Mouse (Mus musculus) forebrain, embryonic 11.5 days (tissue): ENCODE data around the gene Meis1. TPM values are rescaled to one million over a fixed set of nuclear protein-coding genes. Genes with fewer than 3 reads are reported as not detected.

ENCODE experiments used
- ATAC-seq: fragments of 200-750 bp; cut with Nextera tagmentation; replicated peaks from 2 replicates; pipeline ENCODE4 v1.8.0; 2017; ENCODE audit warnings: moderate TSS enrichment; ENCODE audit not compliant: low FRiP score
- DNase-seq: peaks from one replicate; pipeline ENCODE4 v3.0.0-alpha.2; 2017; ENCODE audit warnings: low spot score
- H3K27ac ChIP-seq: fragments of 300-500 bp; sonication (generic); 2 replicates; pipeline ENCODE4 v1.5.1; 2014; ENCODE audit warnings: low read depth, low read length
- H3K27me3 ChIP-seq: fragments of 300-500 bp; sonication (generic); 2 replicates; pipeline ENCODE4 v1.6.1; 2014; ENCODE audit warnings: mild to moderate bottlenecking, low read length, mixed read lengths; ENCODE audit not compliant: control insufficient read depth, insufficient read depth
- H3K36me3 ChIP-seq: fragments of 300-500 bp; sonication (generic); 2 replicates; pipeline ENCODE4 v1.6.1; 2014; ENCODE audit warnings: mild to moderate bottlenecking, low read length, moderate library complexity, mixed read lengths; ENCODE audit not compliant: control insufficient read depth, insufficient read depth
- H3K4me1 ChIP-seq: fragments of 300-500 bp; sonication (generic); replicated peaks from 2 replicates; pipeline ENCODE4 v1.6.1; 2014; ENCODE audit warnings: low read length, mixed read lengths; ENCODE audit not compliant: control insufficient read depth, insufficient read depth
- H3K4me2 ChIP-seq: fragments of 300-500 bp; sonication (generic); 2 replicates; pipeline ENCODE4 v1.6.1; 2014; ENCODE audit warnings: low read depth, mild to moderate bottlenecking, low read length, moderate library complexity, mixed read lengths; ENCODE audit not compliant: severe bottlenecking
- H3K4me3 ChIP-seq: fragments of 300-500 bp; sonication (generic); 2 replicates; pipeline ENCODE4 v1.5.1; 2014; ENCODE audit warnings: low read depth, low read length
- H3K9ac ChIP-seq: fragments of 300-500 bp; sonication (generic); 2 replicates; pipeline ENCODE4 v1.6.1; 2014; ENCODE audit warnings: low read length
- H3K9me3 ChIP-seq: fragments of 300-500 bp; sonication (generic); 2 replicates; pipeline ENCODE4 v1.6.1; 2016; ENCODE audit warnings: low read length, mixed read lengths; ENCODE audit not compliant: control insufficient read depth
- WGBS: fragments of 180-500 bp; shearing (Covaris S2); extraction: QIAGEN DNeasy Blood & Tissue Kit; methylation state at CpG from one replicate; pipeline ENCODE4 v1.1.7; 2014; 5-methylcytosine and 5-hydroxymethylcytosine counted together
- polyA plus RNA-seq: library from polyadenylated mRNA; unstranded; fragments of >200 nt; fragmentation: Nextera tagmentation; extraction: Ambion mirVana; gene quantifications from 2 replicates; pipeline ENCODE4 v1.2.1, GENCODE M21; 2014

Gene Meis1
- polyA plus RNA-seq, 1 experiment from 2014 or later, result 29.9 TPM

GRCm38 (mm10) chr11:18954852-18955251, 63.9 kb downstream of the Meis1 start:
- H3K36me3 ChIP-seq, result no peaks in the 10 kb centered on the region
- H3K4me2 ChIP-seq, result no peak overlapping the region
- H3K4me3 ChIP-seq, result no peak overlapping the region
- DNase-seq (no peak), ATAC-seq (peak; percentile 64; the same call in 1 of the 2 replicates)
- H3K4me1 ChIP-seq, result peaks cover 5% of the 10 kb centered on the region; the same call in 1 of the 2 replicates
- no peaks in the 10 kb centered on the region for H3K27me3 ChIP-seq
- no peak overlapping the region for H3K27ac ChIP-seq
- no peaks in the 10 kb centered on the region for H3K9me3 ChIP-seq
- no peak overlapping the region for H3K9ac ChIP-seq
- WGBS, result 65% methylated on average over 2 of the region's 2 CpGs

DNA sequence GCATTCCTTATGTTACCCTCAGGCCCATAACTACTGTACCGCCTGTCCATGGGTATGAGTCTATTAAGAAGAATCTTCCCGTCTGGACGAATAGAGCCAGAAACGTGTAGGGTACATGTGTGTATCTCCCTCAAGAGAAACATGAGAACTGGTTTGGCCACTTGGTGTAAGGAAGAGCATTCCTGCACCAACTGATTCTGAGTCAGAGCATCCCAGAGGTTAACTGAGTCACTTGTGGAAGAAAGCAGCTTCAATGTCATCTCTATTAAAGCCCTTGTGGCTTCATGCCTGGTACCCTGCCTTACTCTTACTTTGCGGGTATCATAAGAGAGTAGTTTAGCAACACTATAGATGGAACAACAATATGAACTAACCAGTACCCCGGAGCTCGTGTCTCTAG, 64.9 kb downstream of the Meis1 start:
- ATAC-seq, result no peak
- H3K9me3 ChIP-seq, result no peaks in the 10 kb centered on the region
- peaks cover 5% of the 10 kb centered on the region; the same call in 1 of the 2 replicates for H3K4me1 ChIP-seq
- no peak overlapping the region for H3K27ac ChIP-seq
- H3K4me3 ChIP-seq, result no peak overlapping the region
- no peak overlapping the region for H3K9ac ChIP-seq
- no peaks in the 10 kb centered on the region for H3K36me3 ChIP-seq
- no peak overlapping the region for H3K4me2 ChIP-seq
- WGBS, result 91% methylated on average over 7 of the region's 7 CpGs
- no peak for DNase-seq
- no peaks in the 10 kb centered on the region for H3K27me3 ChIP-seq

- H3K4me3 ChIP-seq, result no peak overlapping the region
- no peak overlapping the region for H3K4me2 ChIP-seq
- no peak for DNase-seq
- no peak overlapping the region for H3K27ac ChIP-seq
- no peaks in the 10 kb centered on the region for H3K27me3 ChIP-seq
- no peaks in the 10 kb centered on the region for H3K9me3 ChIP-seq
- no peak for ATAC-seq
- WGBS, result 94% methylated on average over 13 of the region's 13 CpGs
- no peak overlapping the region for H3K9ac ChIP-seq
- peaks cover 10% of the 10 kb centered on the region for H3K4me1 ChIP-seq
- H3K36me3 ChIP-seq, result no peaks in the 10 kb centered on the region
Measured at GRCm38 (mm10) chr11:18948600-18949295, 70.0 kb downstream of the Meis1 start.

DNA sequence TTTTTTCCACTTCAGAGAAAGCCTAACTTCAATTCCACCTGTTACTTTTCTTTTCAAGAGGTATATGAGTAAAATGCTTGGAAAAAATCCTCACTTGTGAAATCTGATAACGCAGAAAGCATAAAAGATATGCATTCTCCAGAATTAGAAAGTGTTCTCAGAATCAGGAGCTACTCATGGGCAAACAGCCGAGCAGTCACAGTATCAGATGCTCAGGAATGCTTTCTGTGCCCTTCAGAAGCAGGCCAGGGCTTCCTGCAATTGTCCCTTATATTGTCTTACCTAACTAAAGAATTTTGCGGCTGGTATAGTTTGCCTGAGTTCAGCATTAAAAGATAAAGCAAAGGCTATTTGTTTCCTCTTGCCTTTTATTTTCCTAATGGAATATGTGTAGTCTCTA, 71.4 kb downstream of the Meis1 start:
- 74% methylated on average over 3 of the region's 3 CpGs for WGBS
- Histone ChIP-seq H3K9ac (no peak overlapping the region), H3K27me3 (no peaks in the 10 kb centered on the region), H3K9me3 (no peaks in the 10 kb centered on the region), H3K36me3 (no peaks in the 10 kb centered on the region), H3K4me2 (no peak overlapping the region), H3K27ac (no peak overlapping the region), H3K4me3 (no peak overlapping the region), H3K4me1 (peaks cover 10% of the 10 kb centered on the region)
- ATAC-seq (no peak), DNase-seq (no peak)

DNA sequence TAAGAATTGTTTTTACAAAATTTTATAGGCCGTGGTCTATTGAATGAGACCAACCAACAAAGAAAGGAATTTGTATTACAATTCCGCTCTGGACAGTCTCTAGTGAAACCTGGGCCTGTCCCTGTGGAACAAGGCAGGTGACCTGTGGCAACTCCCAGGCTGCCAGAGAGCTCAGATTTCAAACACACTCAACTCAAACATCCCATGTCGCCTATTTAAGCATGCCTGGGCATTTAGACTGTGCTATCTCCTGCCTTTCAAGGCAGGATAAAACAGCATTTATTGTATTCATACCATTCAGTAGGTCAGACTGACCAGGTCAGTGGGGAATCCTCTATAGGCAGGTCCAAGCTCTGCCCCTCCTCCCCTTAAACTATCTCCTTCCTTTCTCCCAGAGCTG, 73.0 kb downstream of the Meis1 start:
- ATAC-seq, result no peak
- DNase-seq, result no peak
- WGBS, result 23% methylated on average over 3 of the region's 3 CpGs
- H3K36me3 ChIP-seq, result no peaks in the 10 kb centered on the region
- no peaks in the 10 kb centered on the region for H3K27me3 ChIP-seq
- H3K4me2 ChIP-seq, result no peak overlapping the region
- no peak overlapping the region for H3K4me3 ChIP-seq
- no peaks in the 10 kb centered on the region for H3K9me3 ChIP-seq
- no peak overlapping the region for H3K9ac ChIP-seq
- peaks cover 10% of the 10 kb centered on the region for H3K4me1 ChIP-seq
- no peak overlapping the region for H3K27ac ChIP-seq

GRCm38 (mm10) chr11:18944972-18945625, 73.7 kb downstream of the Meis1 start:
- Histone ChIP-seq H3K4me1 (peaks cover 10% of the 10 kb centered on the region), H3K27ac (no peak overlapping the region), H3K27me3 (no peaks in the 10 kb centered on the region), H3K4me3 (no peak overlapping the region), H3K9me3 (no peaks in the 10 kb centered on the region), H3K4me2 (no peak overlapping the region), H3K36me3 (no peaks in the 10 kb centered on the region), H3K9ac (no peak overlapping the region)
- DNase-seq, result no peak
- 0 out of 2 replicates have a peak, but pooled peaks have one; percentile 42 for ATAC-seq
- 47% methylated on average over 14 of the region's 14 CpGs for WGBS

DNA sequence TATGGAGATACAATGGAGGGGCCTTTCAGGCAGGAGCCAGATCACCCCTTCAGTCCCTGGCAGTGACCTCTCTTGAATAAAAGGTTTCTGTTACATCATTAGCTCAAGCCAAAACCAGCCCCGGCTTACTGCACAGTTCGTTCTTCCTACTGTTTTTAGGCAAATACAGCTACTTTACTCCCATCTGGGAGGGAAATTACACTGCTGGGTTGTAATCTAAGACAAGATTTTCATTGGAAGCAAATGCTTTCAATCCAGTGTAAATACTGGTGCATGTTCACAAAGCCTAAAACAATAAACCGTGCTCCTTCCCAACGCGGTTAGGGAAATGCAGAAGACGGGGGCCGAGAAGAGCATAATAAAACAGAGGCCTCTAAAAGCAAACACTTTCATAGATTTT, 74.6 kb downstream of the Meis1 start:
- WGBS, result 34% methylated on average over 7 of the region's 7 CpGs
- Histone ChIP-seq H3K27me3 (no peaks in the 10 kb centered on the region), H3K9ac (no peak overlapping the region), H3K36me3 (no peaks in the 10 kb centered on the region), H3K4me1 (peaks cover 10% of the 10 kb centered on the region), H3K27ac (no peak overlapping the region), H3K9me3 (no peaks in the 10 kb centered on the region), H3K4me2 (no peak overlapping the region), H3K4me3 (no peak overlapping the region)
- DNase-seq, result no peak
- no peak for ATAC-seq

DNA sequence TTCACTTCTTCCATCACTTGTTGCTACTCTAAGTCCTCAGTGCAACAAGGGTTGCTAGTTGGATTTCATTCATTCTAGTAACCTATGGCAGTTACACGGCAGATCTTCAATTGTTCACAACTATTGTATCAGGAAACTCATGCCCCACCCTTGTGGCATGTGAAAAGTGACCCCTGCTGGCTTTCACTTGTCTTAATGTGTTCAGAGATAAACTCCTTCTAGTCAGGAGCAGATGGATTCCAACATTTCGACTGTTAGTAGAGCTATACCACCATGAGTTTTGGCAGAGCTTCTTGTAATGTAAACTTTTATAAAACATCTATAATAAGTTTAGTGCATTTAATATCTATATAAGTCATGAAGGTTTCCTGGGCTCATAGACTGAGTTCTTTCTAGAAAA, 75.8 kb downstream of the Meis1 start:
- Histone ChIP-seq H3K27ac (no peak overlapping the region), H3K4me2 (no peak overlapping the region), H3K36me3 (no peaks in the 10 kb centered on the region), H3K9ac (no peak overlapping the region), H3K4me3 (no peak overlapping the region), H3K4me1 (peaks cover 12% of the 10 kb centered on the region), H3K27me3 (no peaks in the 10 kb centered on the region), H3K9me3 (no peaks in the 10 kb centered on the region)
- DNase-seq (no peak), ATAC-seq (no peak)
- WGBS, result 81% methylated on average over 2 of the region's 2 CpGs

- Histone ChIP-seq H3K4me1 (peaks cover 11% of the 10 kb centered on the region), H3K4me3 (no peak overlapping the region), H3K27ac (no peak overlapping the region), H3K9me3 (no peaks in the 10 kb centered on the region), H3K9ac (no peak overlapping the region), H3K4me2 (no peak overlapping the region), H3K36me3 (no peaks in the 10 kb centered on the region), H3K27me3 (no peaks in the 10 kb centered on the region)
- DNase-seq (no peak), ATAC-seq (no peak)
- 41% methylated on average over 4 of the region's 4 CpGs for WGBS
Measured at GRCm38 (mm10) chr11:18940916-18941315, 77.9 kb downstream of the Meis1 start.
